Mouse (Mus musculus): Measurements from ENCODE around the gene Sash3.

The Sash3 gene

GRCm38 (mm10) chrX:48202436-48202835, 56.2 kb downstream of the Sash3 start:
- no peak for DNase-seq (ENCODE audit: low read depth, low spot score)

- DNase-seq (ENCODE audit: low read depth, low spot score): no peak
These were observed 56.8 kb downstream of the Sash3 start for GRCm38 (mm10) chrX:48202995-48203394.

- no peak for DNase-seq (ENCODE audit: low read depth, low spot score)
These were observed 57.5 kb downstream of the Sash3 start for GRCm38 (mm10) chrX:48203763-48204162.

- DNase-seq (ENCODE audit: low read depth, low spot score): peak; percentile 64
These were observed 58.2 kb downstream of the Sash3 start for GRCm38 (mm10) chrX:48204469-48204868.

- DNase-seq (ENCODE audit: low read depth, low spot score): peak; percentile 18
These were observed 61.7 kb downstream of the Sash3 start for GRCm38 (mm10) chrX:48207761-48208487.

- DNase-seq (ENCODE audit: low read depth, low spot score): peak; percentile 94
These were observed 62.4 kb downstream of the Sash3 start, which contains the start of gene Zdhhc9 for GRCm38 (mm10) chrX:48208519-48209185. Gene Zdhhc9 (minus strand): TSS chrX:48208878.

GRCm38 (mm10) chrX:48209746-48210145, 63.5 kb downstream of the Sash3 start:
- DNase-seq (ENCODE audit: low read depth, low spot score): peak; percentile 18

Data from A20 (cell line).